Mouse (Mus musculus) left cerebral cortex, adult 11 months (tissue): Measurements from ENCODE around the gene Slamf9.
A peak's percentile ranks its signal among the peaks of the same experiment; 100 is the strongest.

Experiments
- DNase-seq: peaks from one replicate; pipeline ENCODE4 v3.0.0; 2022; ENCODE audit warnings: low spot score

The Slamf9 gene

DNA sequence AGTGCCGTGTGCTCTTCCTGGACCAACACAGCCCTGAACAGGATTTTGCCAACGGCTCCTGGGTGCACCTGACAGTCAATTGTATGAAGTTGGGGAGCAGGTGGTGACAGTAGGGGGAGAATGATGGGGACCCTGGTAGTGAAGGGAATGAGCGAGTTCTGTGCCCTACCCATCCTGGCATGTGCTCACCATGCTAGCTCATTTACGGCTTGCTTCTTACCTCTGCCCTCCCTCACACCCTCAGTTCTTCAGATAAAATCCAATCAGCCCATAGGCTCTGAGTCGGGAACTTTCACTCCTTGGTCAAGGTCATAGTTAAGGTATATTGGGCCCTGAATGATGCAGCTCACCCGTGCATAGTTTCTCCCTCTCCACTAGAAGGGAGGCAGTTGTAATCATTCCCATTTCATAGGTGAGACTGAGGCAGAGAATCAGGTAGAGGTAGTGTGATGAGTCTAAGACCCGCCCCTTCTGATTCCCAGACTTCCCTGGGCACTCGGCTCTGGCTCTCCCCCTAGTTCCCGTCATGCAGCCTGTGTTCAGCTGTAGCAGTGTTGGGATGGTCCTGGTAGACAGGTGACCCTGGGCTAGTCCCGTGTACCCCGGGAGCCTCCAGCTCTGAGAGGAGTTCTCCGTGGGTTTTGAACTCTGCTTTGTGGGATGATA lies 14.6 kb downstream of the Slamf9 start:
- DNase-seq, result no peak

DNA sequence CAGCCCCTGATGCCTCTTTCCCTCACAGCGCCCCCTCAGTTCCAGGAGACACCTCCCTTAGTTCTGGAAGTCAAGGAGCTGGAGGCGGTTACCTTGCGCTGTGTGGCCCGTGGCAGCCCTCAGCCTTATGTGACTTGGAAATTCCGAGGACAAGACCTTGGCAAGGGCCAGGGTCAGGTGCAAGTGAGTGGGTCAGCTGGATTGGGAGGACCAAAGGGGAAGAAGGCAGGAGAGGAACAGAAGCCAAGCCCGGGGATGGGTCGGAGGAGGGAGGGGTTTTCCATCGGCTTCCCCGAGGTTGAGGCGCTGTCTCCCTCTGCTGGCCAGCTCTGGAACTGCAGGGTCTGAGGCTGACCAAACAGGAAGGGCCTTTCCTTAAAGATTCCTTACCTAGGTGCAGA lies 15.1 kb downstream of the Slamf9 start:
- DNase-seq, result peak; percentile 74

DNA sequence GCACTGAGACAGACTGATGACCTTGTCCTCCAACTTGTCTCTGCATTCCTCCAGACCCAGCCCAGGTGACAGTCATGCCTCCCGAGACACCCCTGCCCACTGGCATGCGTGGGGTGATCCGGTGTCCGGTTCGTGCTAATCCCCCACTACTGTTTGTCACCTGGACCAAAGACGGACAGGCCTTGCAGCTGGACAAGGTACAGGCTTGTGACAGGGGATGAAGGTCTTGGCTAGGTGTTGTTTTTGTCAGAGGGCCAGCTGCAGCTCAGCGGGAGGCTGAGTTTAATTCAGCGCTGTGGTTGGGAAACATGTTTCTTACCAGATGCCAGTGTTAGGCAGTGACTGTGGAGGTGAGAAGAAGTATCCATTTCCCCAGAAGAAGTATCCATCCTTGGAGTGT lies 16.9 kb downstream of the Slamf9 start:
- no peak for DNase-seq

DNA sequence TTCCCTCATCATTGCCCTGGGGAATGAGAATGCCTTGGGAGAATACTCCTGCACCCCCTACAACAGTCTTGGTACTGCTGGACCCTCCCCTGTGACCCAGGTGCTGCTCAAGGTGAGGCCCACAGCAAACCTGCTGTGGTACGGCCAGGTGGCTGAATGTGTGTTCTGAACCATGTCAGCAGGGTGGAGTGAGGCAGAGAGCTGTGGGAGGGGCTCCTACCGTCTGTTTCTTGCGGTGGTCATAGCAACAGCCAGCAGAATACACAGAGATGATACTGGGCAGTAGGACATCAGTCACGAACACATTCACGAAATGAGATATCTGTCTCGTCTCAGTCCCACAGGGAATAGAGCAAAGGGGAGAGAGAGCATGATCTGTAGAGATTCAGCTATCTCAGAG lies 18.4 kb downstream of the Slamf9 start:
- DNase-seq, result no peak

DNA sequence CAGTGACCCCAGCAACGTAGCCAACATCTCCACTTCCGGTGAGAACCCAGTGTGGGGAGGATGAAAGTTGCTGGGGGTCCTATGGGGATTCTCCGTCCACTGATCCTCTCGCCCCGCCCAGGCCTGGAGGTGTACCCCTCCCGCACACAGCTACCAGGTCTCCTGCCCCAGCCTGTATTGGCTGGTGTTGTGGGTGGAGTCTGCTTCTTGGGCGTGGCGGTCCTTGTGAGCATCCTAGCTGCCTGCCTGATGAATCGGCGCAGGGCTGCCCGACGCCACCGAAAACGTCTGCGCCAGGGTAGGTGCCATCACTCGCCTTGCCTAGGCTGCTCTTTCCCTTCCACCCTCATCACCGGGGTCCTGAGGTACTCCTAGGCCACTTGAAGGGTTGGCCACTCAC lies 20.9 kb downstream of the Slamf9 start:
- DNase-seq, result no peak

DNA sequence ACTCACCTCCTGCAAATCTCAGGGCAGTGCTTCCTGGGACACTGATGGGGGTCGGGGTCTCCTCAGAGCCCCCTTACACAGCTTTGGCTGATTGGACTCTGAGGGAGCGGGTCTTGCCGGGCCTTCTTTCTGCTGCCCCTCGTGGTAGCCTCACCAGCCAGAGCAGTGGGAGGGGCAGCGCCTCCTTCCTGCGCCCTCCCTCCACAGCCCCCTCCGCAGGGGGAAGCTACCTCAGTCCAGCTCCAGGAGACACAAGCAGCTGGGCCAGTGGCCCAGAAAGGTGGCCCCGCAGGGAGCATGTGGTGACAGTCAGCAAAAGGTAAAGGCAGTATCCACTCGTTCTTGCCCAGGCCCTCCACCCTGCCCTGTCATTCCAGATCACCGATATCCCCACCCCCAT lies 22.3 kb downstream of the Slamf9 start:
- DNase-seq, result no peak

DNA sequence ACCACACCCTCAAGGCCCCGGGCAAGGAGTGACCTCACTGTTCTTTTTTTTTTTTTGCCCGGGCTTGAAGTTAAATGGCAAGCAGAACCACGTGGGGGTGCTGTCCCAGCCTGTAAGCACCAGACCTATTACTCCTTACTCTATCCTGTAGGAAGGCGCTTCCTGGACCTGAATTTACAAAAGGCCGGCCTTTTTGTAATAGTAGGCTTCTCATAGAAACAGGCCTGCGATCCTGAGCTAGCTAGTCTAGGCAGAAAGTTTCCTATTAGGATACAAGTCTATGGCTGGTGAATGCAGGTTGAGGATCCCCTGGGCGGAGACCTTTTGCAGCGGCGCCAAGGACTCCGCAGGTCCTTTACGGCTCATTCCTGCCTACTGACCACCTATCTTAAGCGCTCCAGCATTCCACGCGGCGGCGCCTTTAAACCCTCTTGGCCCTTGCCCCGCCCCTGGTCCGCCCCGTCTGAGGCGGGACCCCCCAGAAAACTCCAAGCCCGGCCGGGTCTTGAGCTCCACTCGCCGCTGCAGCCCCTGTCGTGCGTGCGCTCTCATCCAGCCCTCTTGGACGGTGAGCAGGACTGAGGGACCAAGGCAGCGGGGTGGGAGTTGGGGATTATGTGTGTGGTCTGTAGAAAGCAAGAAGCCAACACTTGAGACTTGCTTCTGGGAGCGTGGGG lies 24.7 kb downstream of the Slamf9 start, which contains the start of gene Tagln2:
Gene Tagln2, plus strand, starts transcription at position 283 of the 677 bp plus-strand sequence.
- no peak for DNase-seq

DNA sequence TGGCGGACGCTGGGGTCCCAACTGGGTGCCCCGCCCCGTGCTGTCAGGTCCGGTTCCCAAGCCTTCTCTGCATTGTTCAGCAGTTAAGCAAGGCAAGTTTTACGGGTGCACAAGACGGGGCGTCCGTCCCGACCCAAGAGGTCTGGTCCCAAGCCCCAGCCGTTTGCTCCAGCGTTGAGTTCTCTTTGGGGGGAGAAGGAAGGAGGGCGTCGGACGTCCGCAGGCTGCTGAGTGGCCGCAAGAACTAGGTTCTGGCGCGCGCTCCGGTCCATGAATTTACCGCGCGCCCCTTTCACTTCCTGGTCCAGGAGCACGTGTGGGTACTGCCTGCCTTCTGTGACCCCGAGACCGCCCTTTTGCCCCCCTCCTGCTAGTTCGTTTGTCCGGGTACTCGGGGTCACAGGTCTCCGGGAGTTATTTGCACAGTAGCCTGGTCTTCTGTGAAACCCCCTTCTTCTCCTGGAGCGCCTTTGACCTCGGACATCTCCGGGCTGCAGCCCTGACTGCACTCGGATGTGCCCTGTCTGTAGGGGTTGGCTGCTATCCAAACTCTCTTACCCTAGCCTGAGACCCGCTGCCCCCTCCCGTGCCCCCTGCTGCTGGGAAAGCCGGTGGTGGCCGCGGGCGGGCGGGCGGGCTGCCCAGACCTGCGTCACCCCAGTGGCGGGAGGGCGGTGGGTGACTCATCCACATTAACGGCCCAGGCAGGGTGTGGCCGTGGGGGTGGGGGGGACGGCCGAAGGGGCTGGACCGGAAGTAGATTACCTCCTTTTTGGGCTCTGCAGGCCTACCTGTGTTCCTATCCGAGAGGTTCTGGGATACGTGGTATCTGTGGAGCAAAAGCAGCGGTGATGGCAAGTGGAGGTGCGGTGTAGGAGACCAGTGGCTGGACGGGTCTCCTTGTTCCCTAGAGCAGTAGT lies 25.6 kb downstream of the Slamf9 start:
- DNase-seq, result no peak

DNA sequence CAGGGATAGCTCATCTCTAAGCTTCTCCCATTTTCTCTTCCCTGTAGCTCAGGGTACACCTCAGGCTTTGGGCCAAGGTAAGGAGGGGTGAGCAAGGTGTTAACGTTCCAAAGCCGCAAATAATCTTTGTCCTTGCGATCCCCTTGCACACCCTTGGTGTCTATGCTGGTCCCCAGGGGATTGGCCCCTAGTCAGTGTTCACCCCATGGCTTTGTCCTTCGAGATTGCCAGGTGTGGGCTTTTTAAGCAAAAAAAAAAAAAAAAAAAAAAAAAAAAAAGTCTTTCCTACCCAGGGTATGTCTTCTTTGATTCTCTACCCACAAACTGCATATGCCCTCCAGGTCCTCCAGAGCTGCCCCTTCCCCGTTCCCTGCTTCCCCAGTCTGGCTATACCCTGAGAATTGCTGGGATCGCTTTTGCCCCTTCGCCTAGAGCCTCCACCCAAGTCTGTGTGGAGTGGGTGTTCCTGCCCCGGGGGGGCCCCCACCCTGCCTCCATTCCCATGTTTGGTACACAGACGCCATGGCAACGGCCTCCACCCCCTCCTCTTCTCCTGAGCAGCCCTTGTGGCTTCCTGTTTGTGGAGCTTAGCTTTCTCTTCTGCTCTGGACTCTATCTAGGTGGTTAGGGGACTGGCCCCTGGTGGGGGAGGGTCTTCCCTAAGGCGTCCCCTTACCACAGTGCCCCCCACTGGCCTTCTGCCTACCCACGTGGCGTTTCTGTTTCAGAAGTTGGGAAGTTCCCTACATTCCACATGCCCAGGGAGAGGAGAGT lies 26.4 kb downstream of the Slamf9 start:
- no peak for DNase-seq

DNA sequence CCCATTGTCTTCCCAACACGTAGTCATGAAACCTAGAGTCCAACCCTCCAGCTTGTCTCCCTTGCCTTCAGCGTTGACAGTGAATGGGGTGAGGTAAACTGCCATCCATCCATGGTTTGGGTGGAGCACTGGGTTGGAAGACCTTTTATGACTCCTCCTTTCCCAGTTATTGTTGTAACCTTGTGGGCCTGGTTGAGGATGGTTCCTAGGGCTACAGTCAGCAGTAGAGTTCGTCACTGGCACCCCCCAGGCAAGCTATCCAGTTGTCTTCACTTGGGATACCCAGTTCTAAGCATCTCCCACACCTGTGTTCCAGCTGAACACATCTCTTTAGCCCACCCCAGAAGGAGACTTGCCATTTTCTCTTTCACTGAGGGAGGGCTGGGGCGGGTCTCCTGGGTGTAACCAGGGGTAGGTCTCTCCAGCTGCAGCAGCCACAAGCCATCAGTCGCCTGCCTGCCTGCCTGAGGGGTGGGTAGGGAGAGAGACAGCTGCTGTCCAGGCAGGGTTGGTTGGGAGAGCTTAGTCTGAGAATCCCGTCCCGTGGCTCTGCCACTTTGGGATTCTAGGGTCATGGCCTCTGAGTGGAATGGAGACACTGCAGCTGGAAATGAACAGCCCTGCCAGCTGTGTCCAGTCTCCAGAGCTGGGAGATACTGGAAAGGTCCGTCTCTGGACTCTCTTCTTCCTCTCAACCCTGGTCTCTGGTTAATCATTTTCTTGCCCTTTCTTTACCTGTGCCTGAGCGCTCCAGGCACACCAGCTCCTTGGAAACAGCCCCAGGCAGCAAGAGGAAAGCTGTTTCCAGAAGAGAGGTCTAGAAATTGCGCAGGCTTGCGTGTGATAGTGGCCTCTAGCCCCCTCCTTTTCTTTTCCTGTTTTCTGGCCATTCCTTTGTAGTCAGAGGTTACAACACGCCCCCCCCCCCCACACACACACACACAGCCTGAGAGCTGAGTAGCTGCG lies 27.3 kb downstream of the Slamf9 start:
- DNase-seq, result no peak

DNA sequence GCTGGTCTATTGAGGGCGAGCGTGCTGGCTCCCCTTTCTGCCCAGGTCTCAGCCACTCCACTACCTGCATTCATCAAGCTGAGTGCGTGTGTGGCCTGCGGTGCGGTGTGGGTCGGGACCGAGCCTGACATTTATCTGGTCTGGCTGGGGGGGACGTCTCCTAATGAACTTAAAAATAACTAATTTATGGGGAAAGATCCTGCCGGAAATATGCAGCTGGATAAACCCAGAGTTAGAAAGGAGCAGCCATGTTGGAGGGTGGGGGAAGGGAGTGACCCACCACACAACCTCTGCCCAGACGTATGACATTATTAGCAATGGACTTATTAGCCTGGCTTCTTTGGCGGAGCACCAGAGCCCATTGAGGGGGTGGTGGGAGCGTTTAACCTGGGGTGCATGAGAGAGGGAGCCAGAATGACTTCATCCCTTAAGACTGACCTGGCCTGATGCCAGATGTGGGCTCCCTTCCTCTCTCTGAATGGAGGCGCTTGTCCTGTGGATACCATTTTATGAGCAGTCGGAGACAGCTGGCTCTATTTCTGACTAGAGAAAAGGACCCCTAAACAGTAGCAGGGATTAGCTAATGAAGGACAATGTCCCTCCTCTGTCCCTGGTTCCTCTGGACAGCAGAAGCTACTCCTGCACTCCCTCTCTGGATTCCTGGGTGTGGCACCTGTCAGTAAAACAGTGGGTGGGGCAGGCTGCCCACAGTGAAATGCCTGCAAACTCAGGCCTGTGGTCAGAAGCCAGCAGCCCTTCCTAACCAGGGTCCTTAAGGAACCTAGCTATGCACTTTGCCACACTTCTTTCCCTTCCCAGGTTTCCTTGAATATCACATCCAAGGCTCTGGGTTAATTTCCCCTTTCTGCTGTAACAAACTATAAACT lies 28.2 kb downstream of the Slamf9 start:
- no peak for DNase-seq

DNA sequence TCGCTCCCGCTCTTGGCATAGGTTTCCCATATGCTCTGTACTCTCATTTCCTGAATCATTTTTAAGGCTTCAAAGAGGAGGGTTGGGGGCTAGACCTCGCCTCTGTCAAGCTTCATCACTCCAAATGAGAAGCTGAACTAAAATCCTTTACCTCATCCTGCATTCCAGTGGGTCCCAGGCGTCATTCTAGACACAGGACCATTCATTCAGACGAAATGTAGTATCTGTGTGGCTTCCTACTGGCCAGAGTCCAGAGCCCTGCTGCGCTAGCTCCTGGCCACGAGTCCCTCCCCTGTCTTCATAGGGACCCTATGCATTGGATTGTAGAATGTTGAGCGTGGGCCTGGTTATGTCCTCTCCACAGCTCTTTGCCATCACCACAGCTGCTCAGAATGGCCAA lies 29.6 kb downstream of the Slamf9 start:
- no peak for DNase-seq

DNA sequence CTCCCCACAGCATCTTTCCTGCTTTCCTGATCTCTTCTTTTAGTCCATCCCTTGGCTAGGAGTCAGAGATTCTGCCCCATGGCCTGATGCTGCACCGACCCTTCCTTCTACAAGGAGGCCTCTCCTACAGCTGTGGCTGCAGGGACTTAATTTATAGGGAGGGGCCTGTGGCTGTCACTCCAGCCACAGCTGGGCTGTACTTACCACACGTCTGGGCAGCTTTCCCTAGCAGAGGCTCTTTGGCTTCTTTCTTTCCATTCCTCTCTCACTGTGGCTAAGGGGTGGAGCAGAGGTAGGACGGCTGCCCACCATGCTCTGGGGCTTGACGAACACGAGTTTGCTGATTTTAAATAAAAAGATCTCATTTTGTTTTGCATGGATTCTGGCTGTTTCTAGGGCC lies 31.8 kb downstream of the Slamf9 start:
- DNase-seq, result no peak

DNA sequence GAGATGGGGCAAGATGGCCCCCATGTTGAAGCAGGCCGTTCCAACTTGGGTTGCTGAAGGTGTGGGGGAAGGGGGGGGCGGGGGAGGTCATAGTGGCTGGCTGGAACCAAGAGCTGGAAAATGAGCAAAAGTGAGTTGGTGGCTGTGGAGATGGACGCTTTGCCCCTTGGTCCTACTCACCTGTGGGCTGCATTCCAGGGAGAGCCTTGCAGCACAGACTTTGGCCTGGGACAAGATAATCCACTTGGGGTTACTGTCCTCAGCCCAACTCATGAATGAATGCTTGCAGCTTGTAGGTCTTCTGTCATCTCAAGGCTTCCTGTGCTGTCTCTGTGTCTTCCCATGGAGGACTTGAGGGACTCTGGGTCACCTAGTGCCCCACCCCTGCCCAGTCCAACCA lies 32.5 kb downstream of the Slamf9 start:
- DNase-seq, result no peak

DNA sequence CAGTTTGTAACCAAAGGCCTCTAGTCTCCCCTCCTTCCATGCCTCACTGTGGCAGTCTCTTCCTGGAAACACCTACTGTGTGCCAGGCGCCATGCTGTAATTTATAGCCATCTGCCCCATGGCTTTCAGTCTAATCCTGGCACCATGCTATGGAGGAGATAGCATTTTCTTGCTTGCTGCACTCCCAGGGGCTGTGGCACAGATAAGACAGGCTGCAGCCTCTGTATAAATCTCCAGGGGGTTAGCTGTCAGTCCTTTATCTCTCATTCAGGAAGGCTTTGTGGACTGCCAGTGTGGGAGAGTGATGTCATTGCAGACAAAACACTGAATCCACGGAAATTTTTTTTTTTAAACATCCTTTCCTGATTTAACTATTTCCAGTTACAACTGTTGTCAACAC lies 33.0 kb downstream of the Slamf9 start:
- DNase-seq, result no peak

DNA sequence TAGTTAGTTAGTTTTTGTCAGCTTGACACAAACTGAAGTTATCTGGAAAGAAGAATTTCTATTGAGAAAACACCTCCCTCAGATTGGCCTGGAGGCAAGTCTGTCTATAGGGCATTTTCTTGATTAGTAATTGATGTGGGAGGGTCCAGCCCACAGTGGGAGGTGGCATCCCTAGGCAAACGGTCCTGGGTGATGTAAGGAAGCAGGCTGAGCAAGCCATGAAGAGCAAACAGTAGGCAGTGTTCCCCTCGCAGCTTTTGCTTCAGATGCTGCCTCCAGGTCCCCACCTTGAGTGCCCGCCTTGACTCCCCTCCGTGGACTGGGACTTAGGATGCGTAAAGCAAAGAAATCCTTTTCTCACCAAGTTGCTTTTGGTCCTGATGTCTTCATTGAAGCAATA lies 34.1 kb downstream of the Slamf9 start:
- DNase-seq, result no peak

DNA sequence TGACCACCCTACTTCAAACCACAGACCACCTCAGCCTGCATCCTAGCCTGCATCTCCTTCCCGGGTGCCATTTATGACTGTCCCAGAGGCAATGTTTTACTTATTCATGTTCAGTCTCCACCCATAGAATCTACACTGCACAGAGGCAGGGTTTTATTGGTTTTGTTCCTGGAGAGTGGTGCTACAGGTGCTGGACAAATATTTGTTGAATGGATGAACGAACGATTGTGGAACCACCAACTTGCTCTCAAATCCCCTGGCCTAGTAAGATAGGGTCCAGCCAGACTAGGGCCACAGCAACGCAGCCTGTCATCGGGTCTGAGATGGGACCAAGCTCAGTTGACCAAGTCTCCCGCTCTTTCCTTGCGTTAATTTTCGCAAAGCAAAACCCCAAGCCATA lies 34.8 kb downstream of the Slamf9 start:
- DNase-seq, result no peak

DNA sequence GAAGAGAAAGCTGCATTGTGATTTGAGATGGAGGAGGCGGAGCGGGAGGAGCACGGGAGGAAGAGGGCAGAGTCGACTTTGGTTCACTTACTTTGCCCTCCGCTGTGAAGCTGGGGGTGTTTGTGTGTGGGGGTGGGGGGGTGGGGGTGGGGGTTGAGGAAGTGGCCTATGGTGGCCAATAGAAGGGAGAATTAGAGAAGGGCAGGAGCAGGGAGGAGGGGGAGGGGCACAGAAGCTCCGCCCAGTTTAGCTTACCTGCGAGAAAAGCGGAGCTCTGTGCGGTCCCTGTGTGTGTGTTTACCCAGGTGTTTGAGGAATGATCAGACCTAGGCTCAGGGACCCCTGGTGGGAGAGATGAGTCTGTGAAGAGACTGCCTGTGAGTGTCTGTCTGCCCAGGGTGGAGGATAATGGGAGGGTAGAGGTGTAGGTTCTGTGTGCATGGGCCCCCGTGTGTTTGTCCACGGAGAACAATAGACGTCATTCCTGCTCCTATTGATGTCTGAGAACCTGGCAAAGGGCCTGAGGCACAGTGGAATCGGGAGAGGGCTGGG lies 35.3 kb downstream of the Slamf9 start:
- DNase-seq, result no peak

DNA sequence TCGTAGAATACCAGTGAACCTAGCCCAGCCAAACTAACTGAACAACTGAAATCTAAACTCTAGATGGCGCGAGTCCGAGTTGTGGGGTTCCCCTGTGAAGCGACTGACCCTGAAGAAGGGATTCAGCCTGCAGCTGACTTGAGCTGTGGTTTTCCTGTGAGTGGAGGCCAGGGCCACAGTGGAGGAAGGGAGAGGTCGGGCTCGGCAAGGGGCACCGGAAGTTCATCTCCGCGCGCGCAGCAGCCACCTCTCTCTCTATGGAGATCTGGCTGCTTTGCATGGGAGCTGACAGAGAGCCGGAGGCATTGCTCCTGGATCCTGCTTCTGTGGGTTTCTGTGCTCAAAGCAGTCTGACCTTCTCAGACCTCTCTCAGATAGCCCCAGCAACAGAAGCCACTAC lies 37.8 kb downstream of the Slamf9 start:
- no peak for DNase-seq
